Mouse (Mus musculus) forebrain, embryonic 11.5 days (tissue): ENCODE measurements around the gene Best1. TPM values are rescaled to one million over a fixed set of nuclear protein-coding genes. Genes with fewer than 3 reads are reported as not detected.

Experiments used
- ATAC-seq: fragments of 200-750 bp; cut with Nextera tagmentation; replicated peaks from 2 replicates; pipeline ENCODE4 v1.8.0; 2017; ENCODE audit warnings: moderate TSS enrichment; ENCODE audit not compliant: low FRiP score
- DNase-seq: peaks from one replicate; pipeline ENCODE4 v3.0.0-alpha.2; 2017; ENCODE audit warnings: low spot score
- H3K27ac ChIP-seq: fragments of 300-500 bp; sonication (generic); 2 replicates; pipeline ENCODE4 v1.5.1; 2014; ENCODE audit warnings: low read depth, low read length
- H3K27me3 ChIP-seq: fragments of 300-500 bp; sonication (generic); 2 replicates; pipeline ENCODE4 v1.6.1; 2014; ENCODE audit warnings: mild to moderate bottlenecking, low read length, mixed read lengths; ENCODE audit not compliant: control insufficient read depth, insufficient read depth
- H3K36me3 ChIP-seq: fragments of 300-500 bp; sonication (generic); 2 replicates; pipeline ENCODE4 v1.6.1; 2014; ENCODE audit warnings: mild to moderate bottlenecking, low read length, moderate library complexity, mixed read lengths; ENCODE audit not compliant: control insufficient read depth, insufficient read depth
- H3K4me1 ChIP-seq: fragments of 300-500 bp; sonication (generic); replicated peaks from 2 replicates; pipeline ENCODE4 v1.6.1; 2014; ENCODE audit warnings: low read length, mixed read lengths; ENCODE audit not compliant: control insufficient read depth, insufficient read depth
- H3K4me2 ChIP-seq: fragments of 300-500 bp; sonication (generic); 2 replicates; pipeline ENCODE4 v1.6.1; 2014; ENCODE audit warnings: low read depth, mild to moderate bottlenecking, low read length, moderate library complexity, mixed read lengths; ENCODE audit not compliant: severe bottlenecking
- H3K4me3 ChIP-seq: fragments of 300-500 bp; sonication (generic); 2 replicates; pipeline ENCODE4 v1.5.1; 2014; ENCODE audit warnings: low read depth, low read length
- H3K9ac ChIP-seq: fragments of 300-500 bp; sonication (generic); 2 replicates; pipeline ENCODE4 v1.6.1; 2014; ENCODE audit warnings: low read length
- H3K9me3 ChIP-seq: fragments of 300-500 bp; sonication (generic); 2 replicates; pipeline ENCODE4 v1.6.1; 2016; ENCODE audit warnings: low read length, mixed read lengths; ENCODE audit not compliant: control insufficient read depth
- WGBS: fragments of 180-500 bp; shearing (Covaris S2); extraction: QIAGEN DNeasy Blood & Tissue Kit; methylation state at CpG from one replicate; pipeline ENCODE4 v1.1.7; 2014; 5-methylcytosine and 5-hydroxymethylcytosine counted together
- polyA plus RNA-seq: library from polyadenylated mRNA; unstranded; fragments of >200 nt; fragmentation: Nextera tagmentation; extraction: Ambion mirVana; gene quantifications from 2 replicates; pipeline ENCODE4 v1.2.1, GENCODE M21; 2014

Best1 gene
- polyA plus RNA-seq, 1 experiment from 2014 or later, result 0.92 TPM

GRCm38 (mm10) chr19:10000330-10000729, 1.1 kb downstream of the Best1 start:
- Histone ChIP-seq H3K4me2 (no peak overlapping the region), H3K9me3 (no peaks in the 10 kb centered on the region), H3K4me3 (no peak overlapping the region), H3K9ac (no peak overlapping the region), H3K36me3 (no peaks in the 10 kb centered on the region), H3K4me1 (no peaks in the 10 kb centered on the region), H3K27ac (no peak overlapping the region), H3K27me3 (no peaks in the 10 kb centered on the region)
- ATAC-seq (no peak), DNase-seq (no peak)
- WGBS, result 27% methylated on average over 3 of the region's 3 CpGs

DNA sequence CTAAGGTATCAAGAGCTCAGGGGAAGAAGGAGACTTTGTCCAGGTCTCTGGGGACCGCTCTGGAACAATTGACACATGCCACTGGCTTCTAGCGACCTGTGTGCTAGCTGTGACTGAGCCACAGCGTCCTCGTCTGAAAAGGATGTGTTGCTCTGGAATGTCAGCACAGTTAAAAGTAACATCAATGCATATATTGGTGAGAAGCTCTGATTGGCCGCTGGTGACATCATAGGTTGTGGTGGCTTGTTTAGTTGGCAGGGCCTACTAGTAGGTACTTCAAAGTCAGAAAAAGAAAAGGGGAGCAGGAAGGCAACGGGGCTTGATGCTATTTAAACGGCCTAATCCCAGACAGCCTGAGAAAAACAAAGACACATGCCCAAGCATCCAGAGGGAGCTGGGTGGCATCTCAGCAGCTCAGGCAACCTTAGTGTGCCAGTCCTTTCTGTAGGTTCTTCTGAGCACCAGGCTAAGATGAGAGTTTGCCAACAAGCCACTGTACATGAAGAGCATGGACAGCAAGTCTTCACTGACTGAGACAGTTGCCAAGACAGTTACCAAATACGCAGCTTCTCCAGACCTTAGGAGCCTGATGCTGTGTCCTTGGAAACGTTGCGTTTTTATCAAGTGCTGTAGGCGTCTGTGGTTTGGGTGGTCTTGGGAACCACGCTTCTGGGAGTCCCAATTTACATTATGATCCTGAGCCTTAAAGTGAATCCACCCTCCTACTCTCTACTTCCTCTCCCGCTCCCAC, 2.5 kb downstream of the Best1 start:
- Histone ChIP-seq H3K9me3 (no peaks in the 10 kb centered on the region), H3K36me3 (no peaks in the 10 kb centered on the region), H3K4me1 (no peaks in the 10 kb centered on the region), H3K4me3 (no peak overlapping the region), H3K4me2 (no peak overlapping the region), H3K9ac (no peak overlapping the region), H3K27ac (no peak overlapping the region), H3K27me3 (no peaks in the 10 kb centered on the region)
- 68% methylated on average over 13 of the region's 13 CpGs for WGBS
- DNase-seq (no peak), ATAC-seq (no peak)

DNA sequence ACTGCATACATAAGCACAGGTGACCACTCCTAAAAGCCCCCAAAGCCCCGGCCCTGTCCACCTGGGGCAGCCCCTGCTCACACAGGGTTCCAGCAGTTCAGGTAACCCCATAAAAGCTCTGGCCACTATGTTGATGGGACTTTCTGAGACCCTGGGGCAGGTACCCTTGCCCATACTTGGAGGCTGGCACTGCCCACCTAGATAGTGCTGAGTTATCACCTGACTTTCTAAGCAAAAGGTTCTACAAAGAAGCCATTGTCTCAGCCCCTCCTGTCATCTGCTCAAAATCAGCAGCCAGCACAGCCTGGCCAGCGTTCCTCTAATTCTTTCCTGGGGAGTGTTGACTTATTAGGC, 3.4 kb downstream of the Best1 start:
- WGBS, result 79% methylated on average over 2 of the region's 2 CpGs
- H3K27me3 ChIP-seq, result no peaks in the 10 kb centered on the region
- H3K27ac ChIP-seq, result no peak overlapping the region
- H3K4me3 ChIP-seq, result no peak overlapping the region
- H3K9ac ChIP-seq, result no peak overlapping the region
- H3K9me3 ChIP-seq, result no peaks in the 10 kb centered on the region
- H3K4me2 ChIP-seq, result no peak overlapping the region
- no peaks in the 10 kb centered on the region for H3K36me3 ChIP-seq
- no peak for DNase-seq
- no peaks in the 10 kb centered on the region for H3K4me1 ChIP-seq
- ATAC-seq, result no peak

GRCm38 (mm10) chr19:9997204-9998062, 4.0 kb downstream of the Best1 start:
- no peak overlapping the region for H3K4me2 ChIP-seq
- no peaks in the 10 kb centered on the region for H3K4me1 ChIP-seq
- no peaks in the 10 kb centered on the region for H3K36me3 ChIP-seq
- no peaks in the 10 kb centered on the region for H3K27me3 ChIP-seq
- DNase-seq (no peak), ATAC-seq (no peak)
- H3K9ac ChIP-seq, result no peak overlapping the region
- no peak overlapping the region for H3K4me3 ChIP-seq
- no peak overlapping the region for H3K27ac ChIP-seq
- H3K9me3 ChIP-seq, result no peaks in the 10 kb centered on the region
- WGBS, result 77% methylated on average over 12 of the region's 12 CpGs

GRCm38 (mm10) chr19:9993036-9993656, 8.3 kb downstream of the Best1 start:
- no peaks in the 10 kb centered on the region for H3K27me3 ChIP-seq
- DNase-seq (peak; percentile 96), ATAC-seq (peak; percentile 91)
- peak overlapping the region; percentile 43 for H3K9ac ChIP-seq
- no peaks in the 10 kb centered on the region for H3K4me1 ChIP-seq
- H3K36me3 ChIP-seq, result no peaks in the 10 kb centered on the region
- WGBS, result 8% methylated on average over 17 of the region's 17 CpGs
- peak overlapping the region; percentile 60 for H3K4me2 ChIP-seq
- no peak overlapping the region for H3K27ac ChIP-seq
- peak overlapping the region; percentile 28 for H3K4me3 ChIP-seq
- H3K9me3 ChIP-seq, result no peaks in the 10 kb centered on the region

GRCm38 (mm10) chr19:9992011-9992958, 9.1 kb downstream of the Best1 start:
- Histone ChIP-seq H3K4me1 (no peaks in the 10 kb centered on the region), H3K27me3 (no peaks in the 10 kb centered on the region), H3K4me2 (peak overlapping the region; percentile 60), H3K36me3 (no peaks in the 10 kb centered on the region), H3K9ac (peak overlapping the region; percentile 43), H3K4me3 (peak overlapping the region; percentile 28), H3K27ac (no peak overlapping the region), H3K9me3 (no peaks in the 10 kb centered on the region)
- ATAC-seq (peak; percentile 35), DNase-seq (peak; percentile 55)
- 47% methylated on average over 26 of the region's 26 CpGs for WGBS

DNA sequence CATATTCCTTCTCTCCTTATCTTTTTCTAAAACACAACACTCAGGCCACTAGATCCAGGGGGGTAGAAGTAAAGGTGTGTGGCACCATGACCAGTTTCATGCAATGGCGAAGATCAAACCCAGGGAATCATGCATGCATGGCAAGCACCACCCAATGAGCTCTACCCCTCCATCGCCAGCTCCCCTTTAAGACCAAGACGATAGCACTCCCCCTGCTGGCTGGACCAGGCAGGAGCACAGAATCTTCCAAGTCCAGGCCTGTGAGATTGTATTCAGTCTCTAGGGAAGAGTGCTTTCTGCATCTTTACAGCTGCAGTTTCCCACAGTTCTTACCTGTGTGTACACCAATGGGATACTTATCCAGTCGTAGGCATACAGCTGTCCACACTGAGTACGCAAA, 10.1 kb downstream of the Best1 start:
- Histone ChIP-seq H3K4me2 (no peak overlapping the region), H3K4me3 (no peak overlapping the region), H3K36me3 (no peaks in the 10 kb centered on the region), H3K27me3 (no peaks in the 10 kb centered on the region), H3K4me1 (no peaks in the 10 kb centered on the region), H3K27ac (no peak overlapping the region), H3K9me3 (no peaks in the 10 kb centered on the region), H3K9ac (no peak overlapping the region)
- ATAC-seq (peak; percentile 44; the same call in 1 of the 2 replicates), DNase-seq (peak; percentile 88)
- 22% methylated on average over 5 of the region's 5 CpGs for WGBS

DNA sequence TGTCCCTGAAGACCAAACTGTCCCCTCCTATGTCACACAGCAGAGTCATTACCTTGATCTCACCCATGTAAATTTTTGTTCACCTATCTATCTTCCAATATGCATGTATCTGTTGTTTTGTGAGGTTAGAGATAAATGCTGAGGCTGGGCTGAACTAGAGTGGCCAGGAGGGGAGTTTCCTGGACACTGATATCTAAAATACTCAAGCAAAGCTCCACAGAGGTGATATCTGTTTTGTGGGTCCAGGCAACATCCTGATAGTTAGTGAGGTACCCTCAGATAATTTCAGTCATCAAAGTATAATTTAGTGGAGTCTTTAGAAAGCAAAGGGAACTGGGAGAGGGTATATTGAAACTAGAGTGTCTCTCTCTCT, 11.6 kb downstream of the Best1 start:
- Histone ChIP-seq H3K4me2 (no peak overlapping the region), H3K9ac (no peak overlapping the region), H3K4me1 (no peaks in the 10 kb centered on the region), H3K9me3 (no peaks in the 10 kb centered on the region), H3K27ac (no peak overlapping the region), H3K36me3 (peaks cover 6% of the 10 kb centered on the region; the same call in 1 of the 2 replicates), H3K4me3 (no peak overlapping the region), H3K27me3 (no peaks in the 10 kb centered on the region)
- ATAC-seq (no peak), DNase-seq (no peak)
